Mouse (Mus musculus): Measurements from ENCODE around the gene Zc2hc1c.
"Not testable (repeated sequence)": the region's sequence is repeated elsewhere in the genome, so short reads cannot be mapped to it uniquely, and the experiment has no call there.

Gene Zc2hc1c

DNA sequence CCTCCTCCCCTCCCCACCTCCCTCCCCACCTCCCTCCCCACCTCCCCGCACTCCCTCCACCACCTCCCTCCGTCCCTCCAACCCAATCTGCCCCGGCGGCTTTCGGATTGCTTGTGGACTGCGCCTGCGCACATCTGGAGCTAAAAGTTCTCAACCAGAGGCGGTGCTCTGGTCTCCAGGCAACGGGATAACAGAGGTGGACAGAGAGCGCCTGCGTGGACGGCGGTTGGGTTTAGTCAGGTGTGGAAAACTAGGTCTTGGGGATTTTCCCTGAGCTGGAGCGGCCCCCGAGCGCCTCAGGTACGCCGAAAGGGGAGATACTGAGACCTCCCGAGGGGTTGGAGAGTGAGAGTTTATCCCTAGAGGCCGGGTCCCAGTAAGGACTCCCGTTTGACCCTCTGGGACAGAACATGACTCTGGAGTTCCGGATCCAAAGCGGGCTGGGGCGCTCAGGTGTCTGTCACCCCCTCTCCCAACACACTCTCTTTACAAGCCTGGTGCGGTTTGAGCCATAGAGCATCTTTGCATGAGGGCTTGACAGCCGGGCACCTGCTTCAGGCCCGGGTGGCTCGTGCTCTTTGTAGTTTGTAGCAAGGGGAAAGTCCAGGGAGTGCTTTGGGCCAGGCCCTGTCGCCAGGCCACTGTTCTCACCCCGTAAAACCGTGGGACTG is at the start of gene Zc2hc1c:
Gene Zc2hc1c, plus strand, starts transcription at position 106 of the 671 bp plus-strand sequence.
- peak; percentile 96 for DNase-seq

DNA sequence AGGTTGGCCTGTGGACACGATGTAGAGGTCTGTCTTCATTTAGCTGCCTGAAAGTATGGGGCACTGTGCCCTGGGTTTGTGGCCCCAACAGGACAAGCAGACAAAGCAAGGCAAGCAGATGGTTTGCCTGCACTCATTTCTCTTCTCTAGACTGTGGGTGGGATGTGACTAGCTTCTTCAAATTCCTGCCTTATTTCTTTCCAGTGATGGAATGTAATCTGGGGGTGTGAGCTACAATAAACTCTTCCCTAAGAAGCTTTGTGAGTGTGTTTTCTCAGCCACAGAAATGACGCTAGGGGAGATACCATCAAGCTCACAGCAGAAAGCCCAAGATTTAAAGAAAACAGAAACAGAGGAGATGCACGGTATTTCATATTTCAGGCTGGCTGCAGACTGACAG is 36.3 kb upstream of the Zc2hc1c start:
- DNase-seq: no peak

DNA sequence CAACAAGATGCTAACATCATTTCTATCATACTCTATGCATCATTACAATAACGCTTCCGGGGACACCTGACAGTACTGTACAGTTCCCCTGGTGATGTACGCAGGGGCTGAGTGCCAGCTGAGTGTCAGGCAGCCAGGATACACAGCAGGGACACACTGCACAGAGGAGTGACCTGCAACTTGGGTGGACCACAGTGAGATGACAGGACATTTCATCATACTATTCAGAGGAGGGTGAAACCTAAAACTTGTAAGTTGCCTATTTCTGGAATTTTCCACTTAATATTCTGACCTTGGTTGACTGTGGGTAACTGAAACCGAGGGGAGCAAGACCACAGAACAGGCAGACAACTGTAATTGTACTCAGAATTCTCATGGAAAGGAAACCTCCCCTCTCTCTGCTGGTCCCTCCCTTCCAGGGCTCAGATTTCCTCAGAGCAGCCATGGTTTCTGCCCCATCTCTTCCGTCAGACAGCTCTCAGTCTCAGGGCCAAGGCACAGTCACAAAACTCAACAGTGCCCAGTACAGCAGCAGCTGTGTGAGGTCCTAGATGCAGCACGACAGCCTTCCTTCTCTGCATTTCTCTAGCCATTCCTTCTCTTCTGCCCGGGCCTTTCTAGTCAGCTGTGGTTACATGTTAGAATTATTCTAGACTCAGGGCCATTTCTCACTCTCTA is 32.2 kb upstream of the Zc2hc1c start:
- DNase-seq: no peak

DNA sequence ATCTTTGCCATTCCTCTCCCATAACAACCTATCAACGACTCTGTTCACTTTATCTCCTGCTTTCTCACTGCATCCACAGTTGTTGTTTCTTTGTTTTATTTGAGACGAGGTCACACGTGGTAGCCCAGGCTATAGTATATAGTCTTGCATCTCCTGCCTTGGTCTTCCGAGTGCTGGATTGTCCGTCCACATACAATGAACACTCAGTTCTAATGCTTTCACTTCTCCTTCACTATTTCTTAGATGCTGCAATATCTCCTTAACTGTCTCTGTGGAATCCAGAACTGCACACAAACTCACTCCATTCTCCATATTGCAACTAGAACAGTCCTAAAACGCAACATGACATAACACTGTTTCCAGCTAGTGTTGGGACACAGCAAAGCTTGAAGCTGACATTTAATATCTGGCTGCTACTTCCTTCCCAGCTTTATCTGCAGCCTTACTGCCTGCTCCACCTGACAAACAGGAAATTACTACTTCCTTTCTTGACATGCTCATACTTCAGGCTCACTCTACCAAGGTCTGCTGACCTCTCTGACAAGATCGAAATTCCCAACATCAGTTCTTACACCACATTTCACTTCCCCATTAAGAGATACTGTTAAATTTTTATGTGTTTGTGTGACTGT is 31.3 kb upstream of the Zc2hc1c start:
- DNase-seq: no peak

DNA sequence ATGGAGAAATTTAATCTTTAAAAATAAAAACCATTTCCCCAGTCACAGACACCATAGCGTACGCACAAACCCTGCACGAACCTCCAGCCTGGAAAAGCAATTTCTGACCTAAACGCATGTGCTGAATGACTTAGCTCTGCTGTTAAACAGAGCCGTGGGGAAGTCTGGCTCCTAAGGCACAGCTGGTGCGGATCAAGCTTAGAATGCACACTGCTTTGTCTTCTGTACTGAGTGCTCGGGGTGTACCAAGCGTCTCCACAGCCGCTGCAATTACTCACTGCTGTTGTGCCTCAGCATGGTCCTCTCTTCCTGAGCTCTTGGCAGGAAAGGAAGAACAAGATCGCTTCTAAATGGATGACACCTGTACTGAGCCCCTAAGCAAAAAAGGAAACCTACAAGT is 25.9 kb upstream of the Zc2hc1c start:
- peak; percentile 38 for DNase-seq

DNA sequence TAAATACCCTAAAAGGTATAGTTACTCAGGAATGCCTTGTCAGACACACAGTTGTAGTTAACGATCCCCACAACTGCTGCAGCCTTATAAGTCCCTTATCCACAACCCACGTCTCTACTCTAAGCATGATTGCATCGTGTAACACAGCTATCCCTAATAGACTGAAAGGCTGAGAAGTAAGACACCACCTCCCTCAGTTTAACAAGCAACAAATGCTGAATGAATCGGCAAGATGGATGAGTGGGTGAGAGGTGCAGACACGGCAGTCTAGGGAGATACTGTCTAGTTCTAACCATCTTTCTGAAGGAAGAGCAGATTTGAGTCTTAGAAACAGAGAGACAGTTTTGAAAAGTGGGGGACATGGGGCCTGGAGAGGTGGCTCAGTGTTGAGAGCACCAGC is 25.2 kb upstream of the Zc2hc1c start:
- DNase-seq: no peak

DNA sequence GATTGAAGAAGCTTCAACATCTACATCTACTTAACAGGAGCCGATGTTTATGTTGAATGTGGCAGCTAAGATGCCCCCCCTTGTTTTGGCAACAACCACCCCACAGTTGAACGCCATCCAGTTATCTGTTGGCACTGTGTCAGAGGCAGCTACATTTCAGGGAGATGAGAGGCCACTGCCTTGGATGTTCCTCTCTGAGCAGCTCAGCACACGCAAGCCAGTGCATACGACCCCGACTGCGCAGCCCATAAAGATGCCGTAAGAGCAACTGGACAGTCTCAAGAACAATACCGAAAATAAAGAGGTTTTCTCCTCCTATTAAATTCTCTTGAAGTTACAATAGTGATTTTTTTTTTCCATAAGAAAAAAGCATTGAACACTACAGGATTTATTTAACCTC is 23.9 kb upstream of the Zc2hc1c start:
- DNase-seq: no peak

DNA sequence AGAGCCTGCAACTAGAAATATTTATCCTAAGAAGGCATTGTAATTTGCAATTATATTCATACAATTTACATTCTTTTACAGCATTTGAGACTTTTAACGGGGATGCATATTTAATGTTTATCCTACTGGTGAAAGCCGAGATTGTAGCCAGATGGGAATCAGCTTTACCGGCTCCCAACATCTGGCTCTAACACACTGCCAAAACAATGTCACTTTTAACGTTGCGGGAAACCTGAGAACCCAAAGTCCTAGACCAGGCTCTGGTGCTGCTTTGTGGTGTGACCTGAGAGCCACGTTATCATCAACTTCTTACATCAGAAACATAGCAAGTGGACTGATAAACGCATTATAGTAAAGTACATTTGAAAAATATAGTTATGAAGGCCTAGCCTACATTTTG is 23.5 kb upstream of the Zc2hc1c start:
- no peak for DNase-seq

DNA sequence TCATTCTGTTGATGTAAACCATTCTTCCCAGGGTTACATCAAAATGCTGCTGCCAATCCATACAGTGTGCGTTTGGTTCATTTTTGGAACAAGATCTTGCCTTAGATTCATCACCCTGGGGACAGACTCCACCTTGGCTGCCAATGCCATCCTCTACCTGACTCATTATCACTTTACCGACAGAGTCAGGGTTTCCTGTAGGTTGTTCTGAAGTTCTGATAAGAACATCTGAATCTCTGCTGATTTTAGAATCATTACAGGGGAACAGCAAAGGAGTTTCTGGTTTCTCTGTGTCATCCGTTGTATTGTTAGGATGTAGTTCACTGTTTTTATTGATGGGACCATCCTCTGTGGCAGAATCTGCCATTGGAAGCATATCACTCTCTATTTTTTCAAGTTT is 22.1 kb upstream of the Zc2hc1c start:
- DNase-seq: no peak

DNA sequence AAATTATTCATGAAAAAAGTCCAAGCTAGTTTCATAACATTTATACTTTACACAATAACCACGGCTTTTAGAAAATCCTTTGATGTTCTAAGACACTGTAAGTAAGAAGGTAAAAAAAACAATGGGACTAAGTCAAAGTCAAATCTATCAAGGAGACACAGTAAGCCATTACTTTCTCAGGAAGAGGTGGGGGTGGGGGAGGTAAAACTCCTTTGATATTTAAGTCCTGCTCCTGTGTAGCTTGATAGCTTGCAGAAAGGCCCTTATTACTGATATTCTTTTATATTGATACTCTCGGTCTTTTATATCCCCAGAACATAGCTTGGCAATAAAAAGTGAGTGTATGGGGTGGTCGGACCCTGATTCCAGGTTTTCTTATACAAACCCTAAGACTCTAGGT is 18.6 kb upstream of the Zc2hc1c start:
- DNase-seq: no peak

DNA sequence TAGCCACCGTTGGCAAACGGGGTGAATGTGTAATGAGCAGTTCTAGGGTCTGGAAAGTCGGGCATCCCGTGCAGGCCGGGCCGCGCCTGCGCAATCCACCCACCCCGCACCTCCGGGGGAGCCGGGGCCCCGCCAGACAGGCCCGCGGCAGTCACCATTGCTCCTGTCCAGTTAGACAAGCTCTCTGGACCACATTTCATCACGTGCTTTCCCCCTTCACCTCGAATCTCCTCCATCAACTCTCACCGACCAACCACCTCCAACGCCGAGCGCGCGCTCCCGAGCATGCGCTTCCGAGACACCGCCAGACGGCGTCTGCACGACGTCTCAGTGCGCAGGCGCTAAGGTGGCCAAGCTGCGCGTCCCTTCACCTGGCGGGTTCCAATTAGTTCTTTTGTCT is 18.1 kb upstream of the Zc2hc1c start, which contains the start of gene Mlh3:
Gene Mlh3, minus strand, starts transcription at position 281 of the 400 bp plus-strand sequence.
- DNase-seq: peak; percentile 91

DNA sequence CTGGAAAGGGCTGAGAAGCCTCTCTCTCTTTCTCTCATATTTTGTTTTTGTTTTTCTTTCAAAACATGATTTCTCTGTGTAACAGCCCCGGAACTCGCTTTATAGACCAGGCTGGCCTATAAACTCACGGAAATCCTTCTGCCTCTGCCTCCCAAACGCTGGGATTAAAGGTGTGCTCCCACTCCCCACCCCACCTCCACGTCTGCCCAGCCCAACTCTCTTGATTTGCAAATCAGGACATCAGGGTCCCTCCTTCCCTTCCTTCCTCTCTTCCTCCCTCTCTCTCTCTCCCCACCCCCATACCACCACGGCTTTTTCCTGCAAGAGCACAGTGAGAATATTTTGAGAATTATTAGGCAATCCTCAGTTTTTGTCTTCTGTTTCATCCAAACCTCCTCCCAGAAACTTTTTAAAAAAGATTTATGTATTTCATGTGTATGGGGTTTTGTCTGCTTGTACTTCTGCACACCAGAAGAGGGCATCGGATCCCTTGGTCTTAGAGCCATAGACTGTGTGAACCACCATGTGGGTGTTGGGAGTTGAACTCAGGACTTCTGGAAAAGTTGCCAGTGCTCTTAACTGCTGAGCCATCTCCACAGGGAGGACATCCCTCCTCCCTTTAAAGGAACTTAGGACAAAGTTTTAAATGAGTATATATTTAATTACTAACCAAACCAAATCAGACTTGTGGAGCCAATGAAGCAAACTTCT is 17.1 kb upstream of the Zc2hc1c start:
- no peak for DNase-seq

DNA sequence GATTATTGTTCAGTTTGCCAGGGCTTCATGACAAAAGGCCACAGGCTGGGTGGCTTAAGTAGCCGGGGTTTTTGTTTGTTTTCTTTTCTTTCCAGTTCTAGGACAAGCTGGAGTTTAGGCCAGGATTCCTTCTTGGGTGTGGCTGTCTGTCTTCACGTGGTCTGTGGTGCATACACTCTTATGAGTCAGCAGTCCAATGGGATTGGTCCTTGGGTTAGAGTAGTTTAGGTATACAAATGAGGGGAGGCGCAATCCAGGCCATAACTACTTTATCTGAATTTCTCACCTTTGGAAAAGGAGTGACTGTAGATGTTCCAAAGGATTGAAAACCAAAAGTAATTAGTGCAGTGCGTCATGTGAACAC is 16.6 kb upstream of the Zc2hc1c start:
- no peak for DNase-seq

DNA sequence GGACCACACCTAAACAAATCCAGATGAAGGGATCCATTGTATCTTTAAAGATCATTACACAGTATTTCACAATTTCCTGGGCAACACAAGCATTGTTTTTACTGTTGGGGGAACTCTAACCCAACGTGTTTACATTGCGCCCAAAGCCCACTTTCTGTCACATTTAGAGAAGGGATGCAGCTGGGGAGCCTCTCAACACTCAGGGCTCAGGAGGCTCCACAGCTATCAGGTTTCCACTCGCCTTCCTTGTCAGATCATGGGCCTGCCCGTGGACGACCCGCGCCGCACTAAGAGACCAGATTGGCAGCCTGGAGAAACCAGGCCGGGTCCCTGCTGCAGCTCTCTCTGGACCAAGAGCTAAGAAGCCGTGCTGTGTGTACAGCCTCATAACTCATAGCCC is 14.9 kb upstream of the Zc2hc1c start:
- DNase-seq: no peak

DNA sequence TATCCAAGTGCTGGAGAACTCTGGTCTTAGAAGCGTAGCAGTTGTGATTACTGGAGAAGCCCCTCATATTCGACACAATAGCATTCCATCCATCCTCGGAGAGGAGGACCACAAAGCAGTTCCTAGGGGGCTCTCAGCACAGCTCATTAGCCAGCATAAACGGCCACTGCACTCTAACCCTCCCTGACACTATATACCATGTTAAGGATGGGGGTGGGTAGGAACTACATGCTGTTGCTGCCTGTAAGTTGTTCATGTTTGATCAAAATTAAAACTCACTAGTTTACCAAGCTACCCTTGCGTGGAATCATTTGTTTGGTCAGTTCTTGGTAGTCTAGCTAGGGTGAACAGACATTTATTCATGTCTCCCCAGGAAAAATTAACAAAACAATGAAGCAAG is 12.1 kb upstream of the Zc2hc1c start:
- DNase-seq: no peak

DNA sequence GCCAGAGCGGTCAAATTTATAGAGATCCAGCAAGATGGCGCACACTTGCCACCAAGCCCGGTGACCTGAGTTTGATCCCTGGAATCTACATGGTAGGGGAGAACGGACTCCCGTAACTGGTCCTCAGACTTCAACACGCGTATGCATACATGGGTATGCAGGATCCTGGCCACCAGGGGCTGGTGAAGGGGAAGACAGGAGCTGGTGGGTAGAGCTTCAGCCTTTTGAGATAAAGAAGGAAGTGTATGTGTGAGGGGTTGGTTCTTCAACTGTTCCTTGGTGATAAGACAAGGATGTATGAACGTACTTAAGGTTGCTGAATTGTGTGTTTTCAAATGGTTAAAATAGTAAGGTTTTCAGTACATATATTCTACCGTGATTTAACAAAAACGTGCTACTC is 9.5 kb upstream of the Zc2hc1c start:
- no peak for DNase-seq

DNA sequence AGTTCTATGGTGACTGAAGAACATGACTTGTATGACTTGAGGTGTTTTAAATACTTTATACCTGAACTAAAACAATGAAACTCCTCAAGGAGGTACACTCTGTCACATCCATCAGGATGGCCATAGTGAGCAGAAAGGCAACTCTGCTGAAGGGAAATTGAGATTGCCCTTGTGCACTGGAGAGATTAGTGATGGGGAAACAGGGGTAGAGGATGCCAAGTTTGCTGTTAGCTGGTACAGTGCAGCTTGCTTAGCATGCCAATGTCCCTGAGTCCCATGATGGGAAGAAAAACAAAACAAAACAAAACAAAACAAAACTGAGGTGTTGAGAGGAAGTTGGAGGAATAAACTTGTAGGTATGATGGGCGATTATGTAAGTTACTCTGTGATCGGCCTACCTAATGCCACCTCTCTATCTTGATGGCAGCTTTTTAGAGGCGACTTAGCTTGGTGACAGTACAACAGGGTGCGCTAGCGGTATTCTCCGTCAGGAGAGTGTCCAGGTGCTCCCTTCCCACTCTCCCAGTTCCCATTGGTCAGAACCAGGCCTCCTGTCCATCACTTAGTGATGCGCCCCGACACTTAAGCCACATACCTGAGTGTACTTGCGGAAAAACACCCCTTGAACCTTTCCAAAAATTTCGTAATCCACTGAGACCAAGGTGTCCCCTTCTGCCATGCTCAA is 8.9 kb upstream of the Zc2hc1c start:
- DNase-seq: no peak

DNA sequence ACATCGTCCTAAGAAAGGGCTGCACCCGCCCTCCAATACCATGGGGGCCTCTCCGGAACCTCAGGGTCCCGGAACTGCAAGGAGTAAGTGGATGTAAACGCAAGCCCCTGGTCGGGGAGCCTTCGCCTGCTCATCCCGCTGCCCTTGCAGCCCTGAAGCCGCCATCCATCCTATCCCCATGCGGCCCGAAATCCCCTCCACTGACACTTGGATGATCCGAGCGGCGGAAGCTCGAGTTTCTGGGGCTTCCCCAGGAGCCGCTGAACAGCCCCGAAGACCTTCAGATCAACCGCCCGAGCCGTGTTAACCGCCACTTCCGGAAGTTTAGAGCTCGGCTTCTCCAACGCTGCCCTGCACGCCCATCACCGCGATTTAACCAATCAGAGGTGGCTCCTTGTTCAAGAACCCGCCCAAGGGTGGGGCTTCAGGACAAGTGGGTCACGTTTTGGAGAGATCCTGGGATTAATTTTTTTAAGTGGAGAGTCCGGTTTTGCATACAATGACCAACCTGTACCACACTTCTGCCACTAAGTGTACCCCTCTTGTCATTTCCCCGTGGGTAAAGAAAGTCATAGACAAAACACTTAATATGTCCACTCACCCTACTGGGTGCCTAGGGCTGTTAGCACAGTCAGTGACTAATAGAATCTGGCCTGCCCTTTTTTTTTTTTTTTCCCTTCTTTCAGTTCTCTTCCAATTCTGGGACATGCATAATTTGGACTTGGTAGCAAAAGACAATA is 8.1 kb upstream of the Zc2hc1c start:
- peak; percentile 98 for DNase-seq

DNA sequence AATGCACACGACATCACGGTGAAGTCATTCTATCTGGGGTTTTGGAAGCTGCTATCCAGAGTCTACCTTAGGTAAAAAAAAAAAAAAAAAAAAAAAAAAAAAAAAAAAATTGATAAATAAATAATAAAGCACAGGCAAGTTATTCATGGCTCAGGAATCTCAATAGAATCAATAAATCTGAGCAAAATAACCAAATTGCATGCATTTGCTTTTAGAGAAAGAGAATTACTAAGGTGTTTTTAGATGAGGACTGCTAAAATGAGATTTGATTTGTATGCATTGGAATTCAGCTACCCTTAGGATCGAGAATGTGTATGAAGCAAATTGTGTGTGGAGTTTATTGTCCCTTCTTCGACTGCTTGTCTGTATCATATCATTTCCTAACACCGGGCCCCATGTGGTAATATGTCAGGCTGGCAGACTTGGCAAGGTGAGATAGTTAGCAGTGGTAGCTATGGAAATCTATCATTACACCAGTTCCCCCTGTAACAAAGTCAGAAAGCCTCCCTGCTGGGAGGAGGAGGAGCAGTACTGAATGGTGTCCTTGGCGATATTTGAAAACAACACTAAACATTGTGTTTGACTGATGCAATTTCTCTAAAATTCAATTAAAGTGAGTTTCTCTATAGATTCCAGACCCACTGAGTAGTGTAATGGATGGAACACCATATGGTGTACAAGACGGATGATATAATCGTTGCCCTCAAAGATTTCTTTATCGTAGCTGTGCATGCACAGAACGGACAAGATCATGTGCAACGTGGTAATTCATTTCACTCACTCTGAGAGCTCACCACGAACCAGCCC is 7.3 kb upstream of the Zc2hc1c start:
- DNase-seq: no peak

DNA sequence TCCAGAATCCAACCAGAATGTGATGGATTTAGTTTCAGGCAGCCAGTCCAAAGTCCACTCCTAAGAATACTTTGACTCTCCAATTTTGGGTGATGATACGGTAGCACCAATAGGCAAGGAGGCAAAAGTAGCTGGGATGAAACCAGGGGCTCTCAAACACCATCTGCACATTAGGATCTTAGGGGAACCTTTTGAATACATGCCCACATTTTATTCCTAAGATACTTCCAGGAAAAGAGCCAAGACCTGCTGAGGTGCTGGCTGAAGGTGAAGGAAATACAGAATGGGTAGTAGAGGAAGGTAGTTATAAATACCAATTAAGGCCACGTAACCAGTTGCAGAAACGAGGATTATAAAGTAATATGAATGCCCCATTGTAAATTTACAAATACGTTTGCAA is 6.6 kb upstream of the Zc2hc1c start:
- not testable (repeated sequence) for DNase-seq

DNA sequence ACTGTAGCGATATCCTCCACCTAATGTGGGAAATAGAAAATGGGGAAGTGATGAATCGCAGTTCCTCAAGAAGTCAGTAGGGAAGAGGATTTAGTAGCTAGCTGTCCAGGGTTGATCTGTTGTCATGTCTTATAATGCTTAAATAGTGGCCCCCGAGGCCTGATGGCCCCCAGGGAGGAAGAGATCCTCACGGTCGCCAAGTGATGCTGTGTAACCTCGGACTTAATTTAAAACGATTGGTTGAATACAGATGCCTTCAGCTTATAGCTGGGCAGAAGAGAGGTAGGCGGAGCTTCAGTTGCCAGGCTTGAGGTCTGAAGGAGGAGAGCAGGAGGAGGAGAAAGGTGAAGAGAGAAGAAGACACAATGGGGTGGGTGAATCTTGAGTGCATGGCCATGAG is 4.1 kb upstream of the Zc2hc1c start:
- no peak for DNase-seq

DNA sequence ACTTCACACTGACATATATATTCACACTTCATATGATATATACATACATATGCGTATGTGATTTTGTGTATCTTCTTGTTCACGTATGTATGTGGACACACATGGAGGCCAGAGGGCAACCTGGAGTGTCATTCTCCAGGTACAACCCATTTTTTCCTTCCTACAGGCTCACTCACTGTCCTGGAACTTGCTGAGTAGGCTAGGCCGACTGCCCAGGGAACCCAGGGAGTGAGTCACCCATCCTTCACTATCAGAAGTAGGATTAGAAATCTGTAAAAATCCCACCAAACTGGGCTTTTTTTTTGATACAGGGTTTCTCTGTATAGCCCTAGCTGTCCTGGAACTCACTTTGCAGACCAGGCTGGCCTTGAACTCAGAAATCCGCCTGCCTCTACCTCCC is 3.4 kb upstream of the Zc2hc1c start:
- no peak for DNase-seq

All from kidney, postnatal 14 days (tissue).